Mouse (Mus musculus): ENCODE measurements at regions not wholly inside any gene's neighbourhood (a gene's known extent, or its start where the extent isn't known, plus 50 kb on each side); places are given as distances from the start of the nearest gene placed in this dataset.

DNA sequence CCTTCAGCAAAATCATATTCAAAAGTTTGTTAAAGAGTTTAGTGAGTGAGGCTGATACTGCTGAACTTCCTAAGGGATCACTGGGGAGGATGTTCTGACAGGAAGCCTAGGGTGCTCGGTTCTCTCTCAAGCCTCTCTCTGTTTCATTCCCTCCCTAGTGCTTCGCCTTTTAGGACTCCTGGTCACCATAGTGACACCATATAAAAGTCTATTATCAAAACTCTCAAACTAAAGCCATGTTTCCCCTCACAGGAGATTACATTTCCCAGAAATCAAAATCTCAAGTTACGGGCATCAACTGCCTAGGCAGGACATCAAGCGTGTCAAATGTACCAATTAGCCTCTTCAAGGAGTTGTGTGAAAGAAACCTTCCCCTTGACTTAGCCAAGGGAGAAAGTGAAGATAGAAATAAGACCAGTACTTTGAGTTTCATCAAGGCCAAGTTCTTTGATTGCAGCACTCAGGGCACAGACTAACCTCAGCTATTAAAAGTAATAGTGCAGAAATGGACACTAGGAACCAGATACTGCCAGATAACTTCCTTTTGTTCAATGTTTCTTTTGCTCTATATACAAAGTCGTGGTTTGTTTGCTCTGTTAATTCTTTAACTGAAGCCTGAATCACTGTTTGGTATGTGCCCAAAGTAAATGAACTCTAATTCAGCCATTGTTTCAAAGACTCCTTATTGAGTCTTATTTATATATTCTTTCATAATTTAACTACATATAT lies 752.6 kb downstream of the Jrkl start:
- DNase-seq: no peak

DNA sequence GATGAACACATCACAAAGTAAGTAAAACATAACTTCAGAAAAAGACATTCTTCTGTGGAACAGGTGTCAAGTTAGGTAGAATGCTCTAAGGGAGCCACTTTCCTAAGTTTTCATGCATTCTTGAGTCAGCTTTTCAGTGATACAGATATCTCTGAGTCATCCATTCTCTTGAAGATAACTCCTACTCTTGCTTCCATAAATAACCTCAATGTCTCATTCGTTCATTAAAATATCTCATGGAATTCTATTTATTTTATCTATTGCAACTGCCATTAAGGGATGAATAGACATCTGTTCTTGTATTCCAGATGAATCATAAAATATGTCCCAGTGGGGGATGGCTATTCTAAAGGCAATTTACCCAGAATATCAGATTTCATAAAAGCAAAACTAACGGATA lies 787.8 kb downstream of the Jrkl start:
- no peak for DNase-seq

DNA sequence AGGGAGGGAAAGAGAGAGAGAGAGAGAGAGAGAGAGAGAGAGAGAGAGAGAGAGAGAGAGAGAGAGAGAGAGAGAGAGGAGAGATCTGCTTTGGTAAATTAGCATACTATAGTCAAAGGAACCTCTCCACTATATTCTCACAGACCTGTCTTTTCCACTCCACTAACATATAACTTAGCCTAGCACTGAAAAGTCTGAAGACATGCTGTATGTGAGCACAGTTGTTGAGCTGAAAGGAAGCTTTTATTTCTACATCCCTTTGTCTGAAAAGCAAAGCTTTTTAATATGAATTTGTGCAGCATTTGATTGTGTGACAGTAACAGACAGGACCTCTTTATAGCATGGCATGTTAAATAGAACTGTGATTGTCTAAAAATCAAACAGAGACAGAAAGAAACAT lies 788.9 kb downstream of the Jrkl start:
- no peak for DNase-seq

DNA sequence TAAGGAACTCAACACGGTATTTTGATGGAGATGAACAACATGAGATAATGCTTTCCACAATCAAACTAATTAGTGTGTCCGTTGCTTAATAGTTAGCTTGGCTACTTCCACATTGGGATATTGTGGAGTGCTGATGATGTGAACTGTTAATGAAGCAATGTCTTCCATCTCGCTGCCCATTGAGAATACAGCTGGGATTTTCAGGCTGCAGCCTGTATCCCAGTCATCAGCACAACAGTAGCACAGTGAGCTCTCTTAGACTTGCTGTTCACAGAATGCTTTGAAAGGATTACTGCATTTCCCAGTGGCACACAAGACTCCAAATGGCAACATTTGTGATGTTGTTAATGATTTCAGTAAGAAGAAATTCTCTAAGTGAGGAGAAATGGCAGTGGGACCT lies 811.5 kb downstream of the Jrkl start:
- DNase-seq: no peak

DNA sequence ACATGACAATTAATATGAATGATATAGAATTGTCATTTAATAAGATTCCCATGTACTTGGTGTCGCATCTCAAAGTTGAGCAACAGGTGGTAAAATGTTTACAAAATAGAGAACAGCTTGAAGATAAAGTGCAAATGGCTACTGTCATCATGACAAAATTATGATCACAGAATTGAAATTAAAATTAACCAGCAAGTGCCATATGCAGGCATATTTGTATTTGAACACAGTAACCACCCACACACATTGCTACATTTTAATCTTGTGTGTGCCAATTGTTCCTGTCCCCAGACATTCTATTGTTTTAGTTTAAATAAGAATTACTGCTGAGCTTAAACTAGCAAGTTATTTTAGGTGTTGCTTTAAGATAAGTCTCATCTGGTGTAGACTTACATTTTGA lies 823.7 kb downstream of the Jrkl start:
- DNase-seq: no peak

DNA sequence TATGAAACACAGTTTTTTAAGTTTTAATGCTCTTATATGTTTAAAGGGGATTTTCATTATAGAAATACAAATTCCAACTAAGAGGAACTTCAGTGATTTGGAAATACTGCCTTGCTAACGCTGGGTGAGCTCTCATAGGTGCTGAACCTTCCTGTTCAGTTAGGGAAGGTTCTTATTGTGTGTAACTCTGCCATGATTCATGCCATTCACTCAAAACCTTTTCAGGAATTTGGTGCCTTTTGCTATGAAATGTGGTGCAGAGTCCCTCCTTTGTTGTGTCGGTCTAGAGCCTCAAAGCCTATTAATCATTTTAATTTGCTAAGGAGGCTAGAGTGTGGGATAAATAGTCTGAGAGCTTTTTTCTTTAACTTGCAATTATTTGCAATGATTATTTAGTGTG lies 837.1 kb downstream of the Jrkl start:
- no peak for DNase-seq

DNA sequence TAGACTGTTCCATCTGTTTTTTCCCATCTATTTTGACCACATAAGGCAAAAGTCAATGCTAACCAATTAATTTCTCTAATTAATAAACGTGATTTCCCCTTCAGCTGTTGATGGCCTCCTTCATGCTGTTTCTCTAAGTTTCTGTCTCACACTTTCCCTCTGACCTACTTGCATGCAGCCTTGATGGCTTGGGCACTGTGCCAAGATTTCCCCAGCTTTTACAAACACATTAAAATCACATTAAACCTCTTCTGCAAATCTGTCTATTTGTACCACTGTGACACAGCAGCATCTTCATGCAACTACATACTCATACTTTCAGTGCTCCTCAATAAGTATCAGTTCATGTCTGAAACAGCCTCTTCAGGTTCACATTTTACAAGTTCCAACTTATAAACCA lies 841.4 kb downstream of the Jrkl start:
- peak; percentile 57 for DNase-seq

DNA sequence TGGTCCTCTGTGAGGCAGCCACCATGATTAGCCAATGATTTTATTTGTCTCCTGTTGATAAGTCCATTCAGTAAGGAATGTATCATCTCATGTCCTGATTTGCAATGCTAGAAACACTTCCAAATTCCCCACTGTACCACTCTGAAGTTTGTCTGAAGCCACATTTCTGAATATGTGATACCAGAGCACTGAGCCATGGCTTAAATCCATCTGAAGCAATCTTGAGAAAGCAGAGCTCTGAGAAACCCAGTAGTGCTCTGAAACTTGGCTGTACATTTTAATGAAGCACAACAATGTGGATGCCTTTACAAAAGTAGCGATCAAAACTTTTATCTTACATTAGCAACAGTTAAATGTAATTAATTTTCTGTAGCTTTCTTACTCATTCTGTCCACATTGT lies 850.0 kb downstream of the Jrkl start:
- no peak for DNase-seq

DNA sequence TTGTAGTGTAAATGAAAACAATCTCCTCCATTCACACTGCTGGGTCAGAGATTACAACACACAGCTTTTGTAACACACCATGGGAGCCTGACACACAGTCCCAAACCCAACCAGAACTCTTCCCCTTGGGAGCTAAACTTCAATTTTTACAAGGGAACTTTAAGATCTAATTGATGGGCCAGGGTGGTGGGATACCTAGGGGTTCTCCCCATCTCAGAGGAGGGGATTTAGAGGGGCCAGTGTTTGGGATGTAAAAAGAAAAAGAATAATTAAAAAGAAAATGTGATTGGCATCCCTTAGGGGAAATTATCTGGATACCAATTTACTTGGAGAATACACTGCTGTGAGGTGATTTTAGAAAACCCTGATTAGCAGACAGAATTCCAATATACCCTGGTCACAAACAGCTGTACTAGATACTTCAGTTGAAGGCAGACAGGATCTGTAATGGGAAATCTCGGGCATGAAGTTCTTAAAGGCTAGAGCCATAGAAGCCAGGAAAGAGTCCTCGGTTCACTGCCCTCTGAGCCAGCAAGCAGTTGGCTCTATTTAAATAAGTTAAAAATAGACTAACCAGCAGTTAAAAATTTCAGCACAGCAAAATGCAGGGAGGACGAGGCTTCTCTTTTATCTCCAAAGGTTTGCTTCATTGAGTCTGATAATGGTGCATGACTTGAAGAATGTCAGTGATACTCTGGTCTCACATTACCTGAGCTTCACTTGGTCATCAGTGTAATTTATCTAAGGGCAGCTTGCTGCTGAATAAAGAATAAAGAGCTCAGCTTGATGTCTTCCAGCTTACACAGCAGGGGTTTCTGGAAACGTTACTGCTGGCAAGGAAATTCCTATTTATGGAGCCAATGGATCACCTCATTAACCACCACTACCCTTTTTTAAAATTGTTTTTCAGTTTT lies 864.6 kb downstream of the Jrkl start:
- no peak for DNase-seq

DNA sequence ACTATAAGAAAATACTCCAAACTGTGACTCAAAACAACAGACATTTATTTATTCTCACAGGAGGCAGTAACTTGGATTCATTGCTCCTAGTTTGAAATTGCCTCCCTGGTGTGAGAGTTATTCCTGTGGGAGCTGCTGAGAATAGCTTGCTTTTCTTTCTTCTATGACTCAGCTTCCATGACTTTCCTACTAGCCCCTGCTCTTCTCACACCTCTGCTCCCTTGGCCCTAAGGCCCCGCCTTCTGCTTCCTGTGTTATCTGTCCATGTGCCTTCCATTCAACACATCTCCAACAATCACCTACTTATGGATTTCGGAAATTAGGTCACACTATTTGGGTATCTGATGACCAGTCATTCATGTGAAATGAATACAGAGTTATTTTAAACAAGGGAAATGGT lies 865.6 kb downstream of the Jrkl start:
- DNase-seq: no peak

DNA sequence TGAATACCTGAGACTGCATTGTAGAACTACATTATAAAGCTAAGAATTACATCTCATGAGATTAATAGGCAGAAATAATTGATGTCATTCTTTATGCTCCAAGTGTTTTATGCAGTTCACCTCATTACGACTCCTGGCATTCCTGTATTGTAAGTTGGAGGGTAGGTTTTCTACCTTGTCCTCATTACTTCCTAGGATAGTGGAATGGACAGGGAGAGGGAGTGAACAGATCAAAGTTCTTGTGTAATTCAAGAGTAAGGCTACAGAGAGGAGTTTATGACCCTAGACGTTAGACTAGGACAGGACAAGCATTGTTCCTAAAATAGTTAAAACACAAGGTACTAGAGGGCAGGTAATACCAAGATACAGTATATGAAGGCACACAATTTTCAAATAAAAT lies 901.3 kb downstream of the Jrkl start:
- no peak for DNase-seq

DNA sequence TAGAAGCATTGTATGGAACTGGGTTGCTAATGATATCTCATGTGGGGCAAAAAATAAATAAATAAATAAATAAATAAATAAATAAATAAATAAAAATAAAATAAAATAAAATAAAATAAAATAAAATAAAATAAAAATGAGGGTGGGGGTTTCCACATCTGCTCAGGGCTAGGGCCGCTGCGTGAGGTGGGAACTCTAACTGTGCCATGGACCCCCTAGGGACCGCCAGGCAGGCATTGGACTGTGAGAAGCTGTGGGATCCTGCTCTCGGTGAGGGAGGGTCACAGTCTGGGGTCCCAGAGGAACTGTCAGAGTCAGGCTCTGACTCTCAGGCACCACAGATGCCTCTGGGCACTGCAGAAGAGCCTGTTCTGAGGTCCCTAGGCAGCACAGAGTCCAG lies 904.2 kb downstream of the Jrkl start:
- no peak for DNase-seq

DNA sequence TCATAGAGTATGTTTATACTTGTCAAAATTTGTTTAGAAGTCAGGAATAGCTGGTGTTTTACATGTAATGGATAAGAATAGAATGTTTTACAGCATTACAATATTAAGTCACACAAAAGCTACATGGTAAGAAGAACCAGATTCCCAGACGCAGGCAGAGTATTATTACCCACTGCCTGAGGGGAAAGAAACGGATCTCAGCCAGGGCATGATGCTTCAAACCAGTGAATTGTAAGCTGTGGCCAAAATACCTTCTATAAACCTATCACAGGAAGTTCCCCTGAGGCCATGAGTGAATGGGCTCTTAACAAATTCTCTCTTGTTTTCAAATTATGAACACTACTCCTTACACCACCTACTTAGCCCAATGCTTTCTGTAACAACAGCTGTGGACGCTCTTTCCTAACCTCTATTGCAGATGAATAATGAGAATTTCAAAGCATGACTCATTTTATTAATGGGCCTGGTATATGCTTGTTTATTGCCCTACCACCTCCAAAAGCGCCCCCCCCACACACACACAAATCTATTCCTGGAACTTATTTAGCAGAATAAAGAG lies 932.0 kb downstream of the Jrkl start:
- no peak for DNase-seq

DNA sequence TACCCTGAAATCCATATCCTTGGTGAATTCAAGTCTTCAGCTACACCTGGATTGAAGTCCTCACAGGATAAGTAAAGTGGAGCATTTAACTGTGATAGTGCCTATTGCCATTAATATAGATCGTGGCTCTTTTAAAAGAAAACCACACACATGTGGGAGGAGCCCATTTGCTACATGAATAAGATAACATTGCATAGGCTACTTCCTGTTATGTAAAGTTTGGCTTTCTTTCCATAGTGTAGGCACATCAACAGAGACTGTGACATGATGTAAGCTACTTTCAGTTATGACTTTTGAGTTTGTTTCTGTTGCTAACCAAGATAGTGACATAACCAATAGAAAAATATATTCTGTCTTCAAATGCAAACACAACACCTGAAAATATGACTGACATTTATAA lies 932.6 kb downstream of the Jrkl start:
- DNase-seq: no peak

Data from adrenal gland, postnatal 14 days (tissue).